Mouse (Mus musculus): ENCODE measurements at regions not wholly inside any gene's neighbourhood (a gene's known extent, or its start where the extent isn't known, plus 50 kb on each side); places are given as distances from the start of the nearest gene placed in this dataset.
A peak's percentile ranks its signal among the peaks of the same experiment; 100 is the strongest.

DNA sequence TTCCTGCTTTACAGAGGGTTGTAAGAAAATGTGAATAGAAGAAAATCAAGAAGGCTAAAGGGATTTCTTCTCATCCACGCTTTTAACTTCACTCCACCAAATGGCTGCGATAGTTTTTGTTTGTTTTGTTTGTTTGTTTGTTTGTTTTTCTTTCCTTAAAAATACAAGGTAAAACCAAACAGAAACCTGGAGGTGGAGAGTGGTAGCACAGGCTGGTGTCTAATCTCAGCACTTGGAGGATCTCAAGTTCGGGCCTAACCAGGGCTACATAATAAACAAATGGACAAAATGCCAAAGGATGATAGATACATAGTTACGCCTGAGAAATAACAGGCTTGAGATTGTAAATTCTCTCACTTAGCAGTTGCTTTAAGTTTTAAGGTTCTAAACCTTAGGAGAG, 50.8 kb upstream of the Mboat1 start:
- Histone ChIP-seq H3K4me1 (ENCODE audit: control insufficient read depth, insufficient read depth, low read length) (no peaks in the 10 kb centered on the region), H3K36me3 (ENCODE audit: control insufficient read depth, insufficient read depth, low read length, poor library complexity, severe bottlenecking) (no peaks in the 10 kb centered on the region), H3K27ac (ENCODE audit: insufficient read depth, low read length) (no peak overlapping the region), H3K9me3 (replicated peaks; ENCODE audit: control insufficient read depth, insufficient read depth, low read length, poor library complexity, severe bottlenecking) (no peaks in the 10 kb centered on the region), H3K27me3 (ENCODE audit: control insufficient read depth, insufficient read depth, low read length, poor library complexity, severe bottlenecking) (no peaks in the 10 kb centered on the region), H3K4me3 (ENCODE audit: low read depth, low read length) (no peak overlapping the region), H3K9ac (ENCODE audit: low read depth, poor library complexity, severe bottlenecking) (no peak overlapping the region)
- no peak for TF ChIP-seq POLR2A (IDR thresholded peaks at IDR 0.05; ENCODE audit: insufficient read depth, low read length)
- no peak for TF ChIP-seq CTCF (IDR thresholded peaks at IDR 0.05; ENCODE audit: low read depth, low read length)

DNA sequence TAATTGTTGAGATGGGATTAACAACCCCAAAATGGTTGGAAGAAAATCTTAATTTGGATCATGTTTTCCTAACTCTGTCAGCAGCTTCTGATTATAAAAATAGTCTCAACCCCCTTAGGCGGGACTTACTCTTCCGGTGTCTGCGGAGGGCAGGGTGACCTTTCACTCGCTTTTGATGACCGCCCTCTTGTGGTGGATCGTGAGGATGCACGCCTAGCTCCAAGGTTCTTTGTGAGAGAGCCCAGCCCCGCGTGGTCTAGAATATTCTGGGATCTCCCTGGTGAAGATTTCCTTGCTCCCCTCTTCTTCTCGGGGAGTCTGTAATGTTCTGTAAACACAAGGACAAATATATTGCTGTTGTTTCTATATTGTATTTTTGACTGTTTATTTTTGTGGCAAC, 51.3 kb upstream of the Mboat1 start:
- Histone ChIP-seq H3K27me3 (ENCODE audit: control insufficient read depth, insufficient read depth, low read length, poor library complexity, severe bottlenecking) (no peaks in the 10 kb centered on the region), H3K9ac (ENCODE audit: low read depth, poor library complexity, severe bottlenecking) (no peak overlapping the region), H3K4me1 (ENCODE audit: control insufficient read depth, insufficient read depth, low read length) (no peaks in the 10 kb centered on the region), H3K27ac (ENCODE audit: insufficient read depth, low read length) (no peak overlapping the region), H3K9me3 (replicated peaks; ENCODE audit: control insufficient read depth, insufficient read depth, low read length, poor library complexity, severe bottlenecking) (no peaks in the 10 kb centered on the region), H3K36me3 (ENCODE audit: control insufficient read depth, insufficient read depth, low read length, poor library complexity, severe bottlenecking) (no peaks in the 10 kb centered on the region), H3K4me3 (ENCODE audit: low read depth, low read length) (no peak overlapping the region)
- TF ChIP-seq CTCF (IDR thresholded peaks at IDR 0.05; ENCODE audit: low read depth, low read length): peak; percentile 82
- no peak for TF ChIP-seq POLR2A (IDR thresholded peaks at IDR 0.05; ENCODE audit: insufficient read depth, low read length)
- 0 out of 2 replicates have a peak, but pooled peaks have one; percentile 53 for TF ChIP-seq EP300 (IDR thresholded peaks at IDR 0.05; ENCODE audit: insufficient read depth, low read depth, low read length)

DNA sequence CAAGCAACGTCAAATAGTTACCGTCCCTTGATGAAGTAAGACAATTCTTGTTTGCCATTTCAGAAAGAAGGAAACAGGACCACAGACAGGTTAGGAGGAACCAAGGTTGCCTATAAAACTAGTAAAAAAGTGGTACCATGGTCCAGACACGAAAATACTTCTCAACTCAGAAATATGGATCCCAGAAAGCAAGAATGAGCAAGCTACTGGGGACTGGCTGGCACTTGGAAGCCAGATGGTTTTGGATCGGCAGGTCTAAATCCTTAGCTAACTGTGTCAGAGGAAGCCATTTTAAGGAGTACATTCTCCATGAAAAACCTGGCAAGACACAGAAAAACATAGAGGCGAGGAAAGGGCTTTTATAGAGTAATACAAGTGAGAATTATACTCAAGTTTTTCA, 51.9 kb upstream of the Mboat1 start:
- H3K36me3 ChIP-seq (ENCODE audit: control insufficient read depth, insufficient read depth, low read length, poor library complexity, severe bottlenecking): no peaks in the 10 kb centered on the region
- H3K27ac ChIP-seq (ENCODE audit: insufficient read depth, low read length): no peak overlapping the region
- H3K27me3 ChIP-seq (ENCODE audit: control insufficient read depth, insufficient read depth, low read length, poor library complexity, severe bottlenecking): no peaks in the 10 kb centered on the region
- H3K4me3 ChIP-seq (ENCODE audit: low read depth, low read length): no peak overlapping the region
- H3K4me1 ChIP-seq (ENCODE audit: control insufficient read depth, insufficient read depth, low read length): peaks cover 1% of the 10 kb centered on the region
- TF ChIP-seq CTCF (IDR thresholded peaks at IDR 0.05; ENCODE audit: low read depth, low read length): no peak
- no peak for TF ChIP-seq POLR2A (IDR thresholded peaks at IDR 0.05; ENCODE audit: insufficient read depth, low read length)
- TF ChIP-seq EP300 (IDR thresholded peaks at IDR 0.05; ENCODE audit: insufficient read depth, low read depth, low read length): no peak
- no peak overlapping the region for H3K9ac ChIP-seq (ENCODE audit: low read depth, poor library complexity, severe bottlenecking)
- H3K9me3 ChIP-seq (replicated peaks; ENCODE audit: control insufficient read depth, insufficient read depth, low read length, poor library complexity, severe bottlenecking): no peaks in the 10 kb centered on the region

DNA sequence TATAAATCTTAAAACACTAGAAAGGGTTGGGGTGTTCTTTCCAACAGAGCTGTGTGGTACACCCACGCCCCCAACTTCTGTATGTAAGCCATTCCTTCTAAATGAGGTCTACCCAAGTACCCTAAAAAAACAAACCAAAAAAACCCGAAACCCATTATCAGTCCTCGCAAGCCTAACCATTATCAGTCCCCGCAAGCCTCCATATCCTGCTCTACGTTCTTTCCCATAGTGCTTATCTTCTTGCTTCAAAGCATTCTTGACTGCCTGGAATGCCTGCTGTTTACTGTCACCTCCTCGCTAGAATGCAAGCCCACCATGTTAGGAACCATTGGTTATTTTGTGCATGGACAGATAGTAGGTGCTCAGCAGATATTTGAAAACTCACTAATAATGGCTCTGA, 52.3 kb upstream of the Mboat1 start:
- H3K4me3 ChIP-seq (ENCODE audit: low read depth, low read length): no peak overlapping the region

DNA sequence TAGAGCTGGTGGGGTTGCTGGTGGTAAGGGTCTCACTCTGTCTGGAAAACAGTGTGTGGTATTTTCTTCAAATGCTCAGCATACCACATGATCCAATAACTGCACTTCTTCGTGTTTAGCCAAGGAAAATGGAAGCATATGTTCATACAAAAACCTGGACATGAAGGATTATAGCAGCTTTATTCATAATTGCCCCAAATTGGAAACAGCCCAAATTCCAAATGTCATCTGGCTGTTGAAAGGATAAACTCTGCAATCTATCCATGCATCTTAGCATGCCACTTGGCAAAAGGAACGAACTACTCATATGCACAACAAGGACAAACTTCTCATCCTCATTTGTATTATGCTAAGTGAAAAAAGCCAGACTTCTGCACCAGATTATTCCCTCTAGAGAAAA, 53.5 kb upstream of the Mboat1 start:
- no peak for TF ChIP-seq POLR2A (IDR thresholded peaks at IDR 0.05; ENCODE audit: insufficient read depth, low read length)
- no peak for TF ChIP-seq EP300 (IDR thresholded peaks at IDR 0.05; ENCODE audit: insufficient read depth, low read depth, low read length)
- no peak for TF ChIP-seq CTCF (IDR thresholded peaks at IDR 0.05; ENCODE audit: low read depth, low read length)
- H3K9ac ChIP-seq (ENCODE audit: low read depth, poor library complexity, severe bottlenecking): no peak overlapping the region
- no peaks in the 10 kb centered on the region for H3K36me3 ChIP-seq (ENCODE audit: control insufficient read depth, insufficient read depth, low read length, poor library complexity, severe bottlenecking)
- H3K4me3 ChIP-seq (ENCODE audit: low read depth, low read length): no peak overlapping the region
- peaks cover 1% of the 10 kb centered on the region for H3K4me1 ChIP-seq (ENCODE audit: control insufficient read depth, insufficient read depth, low read length)
- no peaks in the 10 kb centered on the region for H3K27me3 ChIP-seq (ENCODE audit: control insufficient read depth, insufficient read depth, low read length, poor library complexity, severe bottlenecking)
- no peaks in the 10 kb centered on the region for H3K9me3 ChIP-seq (replicated peaks; ENCODE audit: control insufficient read depth, insufficient read depth, low read length, poor library complexity, severe bottlenecking)
- H3K27ac ChIP-seq (ENCODE audit: insufficient read depth, low read length): no peak overlapping the region

More for the DNA sequence above, 52.3 kb upstream of the Mboat1 start:
- H3K9ac ChIP-seq (ENCODE audit: low read depth, poor library complexity, severe bottlenecking): no peak overlapping the region
- H3K27me3 ChIP-seq (ENCODE audit: control insufficient read depth, insufficient read depth, low read length, poor library complexity, severe bottlenecking): no peaks in the 10 kb centered on the region
- H3K27ac ChIP-seq (ENCODE audit: insufficient read depth, low read length): no peak overlapping the region
- TF ChIP-seq CTCF (IDR thresholded peaks at IDR 0.05; ENCODE audit: low read depth, low read length) (no peak), EP300 (IDR thresholded peaks at IDR 0.05; ENCODE audit: insufficient read depth, low read depth, low read length) (no peak), POLR2A (IDR thresholded peaks at IDR 0.05; ENCODE audit: insufficient read depth, low read length) (no peak)
- peaks cover 1% of the 10 kb centered on the region for H3K4me1 ChIP-seq (ENCODE audit: control insufficient read depth, insufficient read depth, low read length)
- no peaks in the 10 kb centered on the region for H3K9me3 ChIP-seq (replicated peaks; ENCODE audit: control insufficient read depth, insufficient read depth, low read length, poor library complexity, severe bottlenecking)
- no peaks in the 10 kb centered on the region for H3K36me3 ChIP-seq (ENCODE audit: control insufficient read depth, insufficient read depth, low read length, poor library complexity, severe bottlenecking)

DNA sequence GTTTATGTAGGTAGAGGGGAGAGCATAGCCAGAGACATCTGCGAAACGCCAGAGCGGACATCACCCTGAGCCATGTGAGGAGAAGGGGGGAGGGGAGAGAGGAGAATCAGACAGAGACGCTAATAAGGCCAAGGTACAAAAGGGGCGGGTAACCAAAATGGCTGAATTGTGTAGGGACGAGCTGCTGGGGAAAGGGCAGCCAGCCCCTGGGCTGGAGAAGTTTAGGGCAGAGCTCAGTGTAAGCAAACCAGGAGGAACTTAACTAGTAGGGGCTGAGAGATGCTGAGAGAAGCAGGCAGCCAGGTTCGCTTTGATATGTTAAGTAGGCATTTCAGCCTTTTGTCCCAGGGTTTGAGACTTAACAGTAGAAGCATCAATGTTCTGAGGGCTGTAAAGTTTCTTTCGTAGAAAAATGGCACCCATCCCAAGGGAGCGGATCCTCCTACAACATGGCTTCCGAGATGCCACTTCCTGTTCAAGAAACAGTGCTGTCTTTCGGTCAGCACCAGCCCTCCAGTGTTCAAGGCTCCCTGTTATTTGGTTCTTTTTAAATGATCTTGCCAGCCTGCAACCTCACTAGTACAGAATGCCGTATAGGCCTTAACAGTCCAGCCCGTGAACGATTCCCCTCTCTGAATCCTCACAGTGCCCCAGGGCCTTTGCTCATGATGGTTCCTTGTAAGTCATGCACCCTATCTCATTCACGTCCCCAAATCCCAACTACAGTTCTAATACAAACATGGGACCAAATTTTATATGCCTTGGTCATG, 55.4 kb upstream of the Mboat1 start:
- TF ChIP-seq CTCF (IDR thresholded peaks at IDR 0.05; ENCODE audit: low read depth, low read length): no peak
- TF ChIP-seq EP300 (IDR thresholded peaks at IDR 0.05; ENCODE audit: insufficient read depth, low read depth, low read length): no peak
- no peak for TF ChIP-seq POLR2A (IDR thresholded peaks at IDR 0.05; ENCODE audit: insufficient read depth, low read length)
- Histone ChIP-seq H3K36me3 (ENCODE audit: control insufficient read depth, insufficient read depth, low read length, poor library complexity, severe bottlenecking) (no peaks in the 10 kb centered on the region), H3K27me3 (ENCODE audit: control insufficient read depth, insufficient read depth, low read length, poor library complexity, severe bottlenecking) (no peaks in the 10 kb centered on the region), H3K9ac (ENCODE audit: low read depth, poor library complexity, severe bottlenecking) (no peak overlapping the region), H3K4me3 (ENCODE audit: low read depth, low read length) (peak overlapping the region; percentile 27), H3K9me3 (replicated peaks; ENCODE audit: control insufficient read depth, insufficient read depth, low read length, poor library complexity, severe bottlenecking) (no peaks in the 10 kb centered on the region), H3K4me1 (ENCODE audit: control insufficient read depth, insufficient read depth, low read length) (peaks cover 1% of the 10 kb centered on the region), H3K27ac (ENCODE audit: insufficient read depth, low read length) (peak overlapping the region; percentile 76)
